Mouse (Mus musculus) spleen, adult 2 months (tissue): ENCODE measurements at regions not wholly inside any gene's neighbourhood (a gene's known extent, or its start where the extent isn't known, plus 50 kb on each side); places are given as distances from the start of the nearest gene placed in this dataset.

ENCODE experiments used
- CTCF ChIP-seq: fragments of 200-500 bp; IDR thresholded peaks from 2 replicates; pipeline ENCODE4 v1.5.1; 2011; ENCODE audit warnings: mild to moderate bottlenecking, inconsistent platforms; ENCODE audit not compliant: insufficient read depth, insufficient read length, insufficient replicate concordance; ENCODE audit errors: extremely low read depth
- POLR2A ChIP-seq: fragments of 200-500 bp; IDR thresholded peaks from 2 replicates; pipeline ENCODE4 v1.6.1; 2011; ENCODE audit warnings: low read depth, low read length, inconsistent platforms

GRCm38 (mm10) chr3:52500026-52500425 lies 231.9 kb downstream of the Foxo1 start:
- TF ChIP-seq POLR2A, result no peak
- TF ChIP-seq CTCF, result peak; percentile 11; the same call in 1 of the 2 replicates
